Mouse (Mus musculus) heart, embryonic 16.5 days (tissue): ENCODE data around the gene Dab2. TPM values are rescaled to one million over a fixed set of nuclear protein-coding genes. Genes with fewer than 3 reads are reported as not detected.

Experiments used
- ATAC-seq: fragments of 200-750 bp; cut with Nextera tagmentation; replicated peaks from 2 replicates; pipeline ENCODE4 v1.8.0; 2017; ENCODE audit warnings: moderate number of reproducible peaks; ENCODE audit not compliant: insufficient read depth, low FRiP score; ENCODE audit errors: extremely low read depth
- H3K27ac ChIP-seq: fragments of 300-500 bp; sonication (generic); 2 replicates; pipeline ENCODE4 v1.5.1; 2014; ENCODE audit warnings: mild to moderate bottlenecking, low read length, control low read depth, moderate library complexity
- H3K27me3 ChIP-seq: fragments of 300-500 bp; sonication (generic); 2 replicates; pipeline ENCODE4 v1.6.1; 2014; ENCODE audit warnings: low read length, mixed read lengths; ENCODE audit not compliant: control insufficient read depth, insufficient read depth
- H3K36me3 ChIP-seq: fragments of 300-500 bp; sonication (generic); 2 replicates; pipeline ENCODE4 v1.6.1; 2014; ENCODE audit not compliant: control insufficient read depth, insufficient read depth
- H3K4me1 ChIP-seq: fragments of 300-500 bp; sonication (generic); 2 replicates; pipeline ENCODE4 v1.6.1; 2014; ENCODE audit warnings: low read length, mixed read lengths; ENCODE audit not compliant: control insufficient read depth, insufficient read depth
- H3K4me2 ChIP-seq: fragments of 300-500 bp; sonication (generic); 2 replicates; pipeline ENCODE4 v1.6.1; 2014; ENCODE audit warnings: low read depth, mild to moderate bottlenecking, control low read depth, low read length
- H3K4me3 ChIP-seq: fragments of 300-500 bp; sonication (generic); 2 replicates; pipeline ENCODE4 v1.5.1; 2014; ENCODE audit warnings: mild to moderate bottlenecking, control low read depth, low read length
- H3K9ac ChIP-seq: fragments of 300-500 bp; sonication (generic); 2 replicates; pipeline ENCODE4 v1.6.1; 2014; ENCODE audit warnings: low read length, control low read depth
- H3K9me3 ChIP-seq: fragments of 300-500 bp; sonication (generic); replicated peaks from 2 replicates; pipeline ENCODE4 v1.6.1; 2016; ENCODE audit warnings: low read length; ENCODE audit not compliant: control insufficient read depth
- WGBS: fragments of 180-500 bp; shearing (Covaris S2); extraction: QIAGEN DNeasy Blood & Tissue Kit; methylation state at CpG from one replicate; pipeline ENCODE4 v1.1.7; 2014; 5-methylcytosine and 5-hydroxymethylcytosine counted together
- polyA plus RNA-seq: library from polyadenylated mRNA; unstranded; fragments of >200 nt; fragmentation: Nextera tagmentation; extraction: Ambion mirVana; gene quantifications from 2 replicates; pipeline ENCODE4 v1.2.1, GENCODE M21; 2015

The Dab2 gene
- polyA plus RNA-seq, 1 experiment from 2014 or later, result 27.3 TPM

DNA sequence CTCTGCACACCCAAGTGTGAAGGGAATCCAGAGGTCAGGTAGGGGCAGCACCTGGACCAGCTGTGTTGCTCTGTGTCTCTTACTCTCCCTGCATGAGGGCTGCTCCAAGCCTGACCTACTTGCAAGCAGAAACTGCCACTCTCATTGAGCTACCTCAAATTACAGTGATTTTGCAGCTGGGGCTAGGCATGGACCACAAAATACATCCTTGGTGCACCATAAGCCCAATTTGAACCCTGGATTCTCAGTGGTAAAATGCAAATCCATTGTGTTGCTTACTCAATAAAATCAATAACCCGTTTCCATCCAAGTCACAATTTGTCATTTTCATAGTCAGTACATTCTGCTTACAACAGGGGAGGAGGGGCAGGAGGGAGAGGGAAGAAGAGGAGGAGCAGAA is 85.7 kb downstream of the Dab2 start:
- Histone ChIP-seq H3K27me3 (no peaks in the 10 kb centered on the region), H3K9ac (no peak overlapping the region), H3K36me3 (no peaks in the 10 kb centered on the region), H3K4me2 (no peak overlapping the region), H3K4me1 (peaks cover 29% of the 10 kb centered on the region), H3K4me3 (no peak overlapping the region), H3K27ac (no peak overlapping the region), H3K9me3 (no peaks in the 10 kb centered on the region)
- 39% methylated on average over 1 of the region's 1 CpGs for WGBS
- ATAC-seq, result no peak

DNA sequence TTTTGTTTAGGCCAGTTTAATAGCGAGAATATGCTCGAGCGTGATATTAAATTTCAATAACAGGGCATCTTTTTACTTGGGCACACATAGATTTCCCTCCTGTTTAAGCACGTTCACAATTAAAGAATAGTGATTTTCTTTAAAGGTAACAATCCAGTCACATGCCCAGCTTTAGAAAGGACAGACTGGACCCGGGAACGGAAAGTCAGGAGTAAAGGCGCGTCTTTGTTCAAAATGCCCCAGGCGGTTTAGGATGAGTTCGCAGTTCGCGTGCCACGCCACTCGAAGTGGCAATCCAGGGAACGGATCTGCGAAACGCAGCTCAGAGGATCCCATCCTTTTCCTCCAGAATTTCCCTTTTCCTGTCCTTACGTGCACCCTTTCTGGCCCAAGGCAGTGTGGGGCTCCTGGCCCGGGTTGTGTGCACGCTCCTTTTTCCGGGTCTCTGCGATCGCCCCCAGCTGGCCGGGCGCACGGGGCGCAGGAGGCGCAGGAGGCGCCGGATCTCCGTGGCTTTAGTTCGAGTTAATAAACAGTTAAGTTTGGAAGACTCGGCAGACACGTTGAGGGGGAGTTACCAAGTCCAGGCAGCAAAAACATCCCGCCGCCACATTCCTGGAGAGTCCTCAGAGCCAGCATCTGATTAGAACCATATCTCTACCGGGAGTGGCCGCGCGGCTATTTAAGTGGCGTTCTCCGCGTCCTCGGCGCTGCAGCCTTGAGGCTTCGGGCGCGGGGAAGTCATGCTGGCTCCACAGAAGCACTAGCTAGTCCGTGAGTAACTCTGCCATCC is 86.8 kb downstream of the Dab2 start:
- Histone ChIP-seq H3K36me3 (no peaks in the 10 kb centered on the region), H3K4me2 (peak overlapping the region; percentile 92), H3K4me1 (peaks cover 36% of the 10 kb centered on the region), H3K9ac (peak overlapping the region; percentile 73), H3K27ac (peak overlapping the region; percentile 74), H3K9me3 (no peaks in the 10 kb centered on the region), H3K27me3 (no peaks in the 10 kb centered on the region), H3K4me3 (peak overlapping the region; percentile 68)
- peak; percentile 90 for ATAC-seq
- WGBS, result 2% methylated on average over 49 of the region's 49 CpGs

DNA sequence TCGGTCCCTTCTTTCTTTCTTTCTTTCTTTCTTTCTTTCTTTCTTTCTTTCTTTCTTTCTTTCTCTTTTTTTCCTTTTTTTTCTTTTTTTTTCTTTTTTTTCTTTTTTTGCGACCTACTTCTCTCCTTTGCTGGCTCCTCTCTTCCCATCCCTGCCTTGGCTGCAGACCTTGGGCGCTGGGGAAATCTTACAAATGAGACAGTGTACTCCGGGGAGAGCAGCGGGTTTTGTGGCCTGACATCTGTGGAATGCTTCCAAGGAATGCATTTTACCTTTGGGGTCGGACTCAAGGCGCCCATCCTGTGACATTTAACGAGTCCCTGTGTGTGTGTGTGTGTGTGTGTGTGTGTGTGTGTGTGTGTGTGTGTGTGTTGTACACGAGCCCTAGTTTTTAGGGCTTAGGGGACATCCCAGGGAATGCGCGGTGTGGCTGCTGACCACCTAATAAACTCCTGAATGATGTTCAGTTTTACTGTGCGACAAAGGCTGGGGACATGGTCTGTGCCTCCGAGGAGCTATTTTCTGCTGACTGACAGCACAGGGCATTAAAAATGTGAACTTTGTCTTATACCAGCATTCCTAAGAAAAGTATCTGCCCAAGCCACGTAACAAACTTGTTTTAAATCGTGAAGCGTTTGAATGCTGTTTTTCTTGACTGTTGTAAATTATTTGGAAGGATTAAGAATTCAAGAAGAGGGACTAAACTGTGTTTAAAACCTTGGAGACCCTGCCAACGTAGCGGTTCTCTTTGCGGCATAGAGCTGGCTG is 87.6 kb downstream of the Dab2 start:
- peak overlapping the region; percentile 68 for H3K4me3 ChIP-seq
- H3K4me2 ChIP-seq, result peak overlapping the region; percentile 92
- H3K27me3 ChIP-seq, result no peaks in the 10 kb centered on the region
- ATAC-seq, result no peak
- H3K27ac ChIP-seq, result peak overlapping the region; percentile 74
- H3K36me3 ChIP-seq, result no peaks in the 10 kb centered on the region
- WGBS, result 10% methylated on average over 19 of the region's 19 CpGs
- H3K4me1 ChIP-seq, result peaks cover 36% of the 10 kb centered on the region
- H3K9ac ChIP-seq, result peak overlapping the region; percentile 73
- H3K9me3 ChIP-seq, result no peaks in the 10 kb centered on the region

DNA sequence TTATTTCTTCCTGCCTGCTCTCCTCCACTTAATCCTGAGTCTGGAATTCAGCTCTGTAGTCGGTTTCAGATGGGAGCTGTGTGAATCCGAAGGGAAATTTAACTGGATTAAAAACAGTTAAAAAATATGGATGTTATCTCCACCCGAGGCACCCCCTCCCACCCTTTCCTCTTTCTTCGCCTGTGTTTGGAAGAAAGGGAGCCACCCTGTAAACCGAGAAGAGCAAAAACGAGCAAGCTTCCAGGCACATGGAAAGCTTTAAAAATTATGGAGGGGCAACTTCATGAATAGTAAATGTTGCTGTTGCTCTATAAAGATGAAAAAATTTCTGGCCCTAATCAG is 88.1 kb downstream of the Dab2 start:
- no peak for ATAC-seq

DNA sequence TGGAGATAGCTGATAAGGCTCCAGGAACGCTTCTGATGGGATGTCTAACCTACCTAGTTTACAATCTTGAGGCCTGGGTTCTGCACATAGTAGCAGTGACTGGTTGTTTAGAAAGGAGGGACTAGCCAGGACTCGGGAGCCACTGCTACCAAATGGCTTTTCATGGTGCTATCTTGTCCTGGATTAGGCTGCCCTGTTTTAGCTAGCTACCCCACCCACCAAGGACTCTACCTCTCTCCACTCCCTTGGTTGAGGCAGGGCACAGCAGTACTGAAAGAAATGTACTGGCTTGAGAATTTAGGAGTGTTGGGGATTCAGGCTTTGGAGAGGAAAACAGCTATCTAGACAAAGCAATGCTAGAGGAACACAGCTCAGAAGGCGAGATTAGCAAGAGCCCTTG is 88.6 kb downstream of the Dab2 start:
- Histone ChIP-seq H3K27me3 (no peaks in the 10 kb centered on the region), H3K36me3 (no peaks in the 10 kb centered on the region), H3K4me1 (peaks cover 36% of the 10 kb centered on the region), H3K4me2 (peak overlapping the region; percentile 92), H3K9ac (peak overlapping the region; percentile 73), H3K9me3 (no peaks in the 10 kb centered on the region), H3K27ac (peak overlapping the region; percentile 74; the same call in 1 of the 2 replicates), H3K4me3 (peak overlapping the region; percentile 68)
- no peak for ATAC-seq
- WGBS, result 45% methylated on average over 3 of the region's 3 CpGs

More for the DNA sequence above, 88.1 kb downstream of the Dab2 start:
- Histone ChIP-seq H3K36me3 (no peaks in the 10 kb centered on the region), H3K9me3 (no peaks in the 10 kb centered on the region), H3K27ac (peak overlapping the region; percentile 74), H3K27me3 (no peaks in the 10 kb centered on the region), H3K9ac (peak overlapping the region; percentile 73), H3K4me1 (peaks cover 36% of the 10 kb centered on the region), H3K4me2 (peak overlapping the region; percentile 92), H3K4me3 (peak overlapping the region; percentile 68)
- WGBS, result 22% methylated on average over 6 of the region's 6 CpGs

DNA sequence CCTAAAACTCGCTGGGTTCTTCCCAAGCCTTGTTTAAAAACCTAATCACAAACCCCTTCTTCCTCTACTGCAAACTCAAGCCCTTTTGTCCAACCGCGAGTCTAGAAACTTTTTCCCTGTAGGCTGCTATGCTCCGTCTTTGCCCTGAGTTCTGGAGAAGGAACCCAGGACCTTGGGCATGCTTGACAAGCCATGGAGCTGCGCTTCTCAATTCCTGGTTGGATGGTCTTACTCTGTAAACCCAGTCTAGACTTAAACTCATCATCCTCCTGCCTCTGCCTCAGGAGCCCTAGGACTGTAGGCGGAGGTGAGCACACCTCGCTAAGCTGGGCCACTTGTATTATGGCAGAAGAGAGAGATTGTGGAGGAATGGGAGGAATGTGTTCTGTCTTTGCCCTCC is 89.0 kb downstream of the Dab2 start:
- peaks cover 36% of the 10 kb centered on the region for H3K4me1 ChIP-seq
- ATAC-seq, result no peak
- H3K9me3 ChIP-seq, result no peaks in the 10 kb centered on the region
- H3K27ac ChIP-seq, result no peak overlapping the region; the same call in 1 of the 2 replicates
- peak overlapping the region; percentile 68 for H3K4me3 ChIP-seq
- peak overlapping the region; percentile 92 for H3K4me2 ChIP-seq
- no peaks in the 10 kb centered on the region for H3K36me3 ChIP-seq
- no peaks in the 10 kb centered on the region for H3K27me3 ChIP-seq
- WGBS, result 80% methylated on average over 7 of the region's 7 CpGs
- no peak overlapping the region; the same call in 1 of the 2 replicates for H3K9ac ChIP-seq

DNA sequence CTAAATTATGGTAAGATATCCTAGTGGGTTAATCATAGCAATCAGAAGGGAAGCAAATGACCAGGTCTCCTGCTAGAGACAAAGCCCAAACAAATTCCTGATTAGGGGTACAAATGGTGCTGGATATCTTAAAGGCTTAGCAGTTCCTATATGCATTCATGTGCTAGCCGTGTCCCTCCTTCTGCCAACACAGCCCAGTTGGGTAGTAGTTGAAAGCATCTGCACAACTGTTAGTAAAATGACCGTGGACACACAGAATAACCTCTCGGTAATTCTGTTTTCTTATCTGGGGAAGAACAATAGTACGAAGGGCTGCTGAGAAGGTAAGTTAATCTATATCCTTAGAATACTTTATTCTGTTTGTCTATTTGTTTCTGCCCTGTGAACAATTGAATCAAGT is 90.5 kb downstream of the Dab2 start:
- no peak overlapping the region for H3K27ac ChIP-seq
- H3K9me3 ChIP-seq, result no peaks in the 10 kb centered on the region
- ATAC-seq, result no peak
- H3K27me3 ChIP-seq, result no peaks in the 10 kb centered on the region
- no peak overlapping the region for H3K9ac ChIP-seq
- no peak overlapping the region for H3K4me3 ChIP-seq
- 69% methylated on average over 4 of the region's 4 CpGs for WGBS
- H3K36me3 ChIP-seq, result no peaks in the 10 kb centered on the region
- peaks cover 25% of the 10 kb centered on the region for H3K4me1 ChIP-seq
- H3K4me2 ChIP-seq, result peak overlapping the region; percentile 12; the same call in 1 of the 2 replicates

DNA sequence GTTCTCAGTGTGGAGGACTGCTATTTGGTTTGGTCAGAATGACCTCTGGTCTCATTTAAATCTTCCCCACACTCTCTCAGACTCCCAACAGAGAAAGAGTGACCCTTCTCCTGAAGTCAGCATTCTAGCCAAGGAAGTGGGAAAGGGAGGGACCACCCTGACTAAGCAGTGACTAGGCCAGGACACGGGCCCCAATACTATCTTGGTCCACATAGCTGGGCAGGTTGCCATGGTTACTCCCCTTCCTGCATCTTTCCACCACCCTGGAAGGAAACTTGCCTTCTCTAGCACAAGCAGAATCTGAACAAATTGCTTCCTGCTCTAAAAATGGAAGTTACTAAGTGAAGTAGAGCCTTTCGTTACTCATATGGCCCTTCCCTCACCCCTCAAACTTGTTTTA is 91.1 kb downstream of the Dab2 start:
- Histone ChIP-seq H3K9me3 (no peaks in the 10 kb centered on the region), H3K27me3 (no peaks in the 10 kb centered on the region), H3K4me2 (no peak overlapping the region), H3K36me3 (no peaks in the 10 kb centered on the region), H3K4me3 (no peak overlapping the region), H3K9ac (no peak overlapping the region), H3K4me1 (peaks cover 20% of the 10 kb centered on the region), H3K27ac (no peak overlapping the region)
- peak; percentile 44; the same call in 1 of the 2 replicates for ATAC-seq
- 34% methylated on average over 2 of the region's 2 CpGs for WGBS

DNA sequence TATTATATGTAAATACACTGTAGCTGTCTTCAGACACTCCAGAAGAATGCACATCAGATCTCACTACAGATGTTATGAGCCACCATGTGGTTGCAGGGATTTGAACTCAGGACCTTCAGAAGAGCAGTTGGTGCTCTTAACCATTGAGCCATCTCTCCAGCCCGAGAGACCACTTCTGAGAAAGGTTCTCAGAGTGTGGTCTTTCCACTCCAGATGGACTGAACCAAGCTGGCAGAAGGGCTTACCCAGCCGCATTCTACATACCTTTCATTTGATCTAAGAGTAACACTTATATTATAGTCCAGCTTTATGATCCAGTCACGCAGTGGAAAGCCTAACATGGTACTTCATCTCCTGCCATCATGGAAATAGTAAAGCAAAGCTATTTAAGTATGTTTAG is 92.3 kb downstream of the Dab2 start:
- Histone ChIP-seq H3K9me3 (no peaks in the 10 kb centered on the region), H3K9ac (no peak overlapping the region), H3K4me1 (peaks cover 14% of the 10 kb centered on the region), H3K4me3 (no peak overlapping the region), H3K36me3 (no peaks in the 10 kb centered on the region), H3K4me2 (no peak overlapping the region), H3K27ac (no peak overlapping the region), H3K27me3 (no peaks in the 10 kb centered on the region)
- 84% methylated on average over 3 of the region's 3 CpGs for WGBS
- no peak for ATAC-seq
